Mouse (Mus musculus): ENCODE data around the gene Zfpm1. TPM values are rescaled to one million over a fixed set of nuclear protein-coding genes. Genes with fewer than 3 reads are reported as not detected.

Zfpm1 gene
- polyA plus RNA-seq, 1 experiment from 2014 or later, result 1.5 TPM

- Histone ChIP-seq H3K27me3 (replicated peaks) (no peaks in the 10 kb centered on the region), H3K4me1 (0 out of 2 replicates have a peak, but pooled peaks cover 3% of the 10 kb centered on the region), H3K36me3 (replicated peaks) (no peaks in the 10 kb centered on the region), H3K4me2 (no peak overlapping the region), H3K4me3 (no peak overlapping the region), H3K9ac (no peak overlapping the region), H3K9me3 (no peaks in the 10 kb centered on the region), H3K27ac (no peak overlapping the region)
- ATAC-seq (replicated peaks), result no peak
- 40% methylated on average over 9 of the region's 9 CpGs for WGBS
Measured at GRCm38 (mm10) chr8:122260755-122261154, 21.2 kb upstream of the Zfpm1 start.

GRCm38 (mm10) chr8:122262835-122263234 is 19.1 kb upstream of the Zfpm1 start:
- ATAC-seq (replicated peaks), result no peak
- Histone ChIP-seq H3K27ac (no peak overlapping the region), H3K4me1 (0 out of 2 replicates have a peak, but pooled peaks cover 6% of the 10 kb centered on the region), H3K4me3 (no peak overlapping the region), H3K36me3 (replicated peaks) (no peaks in the 10 kb centered on the region), H3K9ac (no peak overlapping the region), H3K9me3 (no peaks in the 10 kb centered on the region), H3K27me3 (replicated peaks) (no peaks in the 10 kb centered on the region), H3K4me2 (no peak overlapping the region)
- WGBS, result 68% methylated on average over 16 of the region's 16 CpGs

GRCm38 (mm10) chr8:122264243-122264642 is 17.7 kb upstream of the Zfpm1 start:
- H3K4me2 ChIP-seq, result no peak overlapping the region
- no peak overlapping the region for H3K4me3 ChIP-seq
- no peaks in the 10 kb centered on the region for H3K9me3 ChIP-seq
- 27% methylated on average over 9 of the region's 9 CpGs for WGBS
- H3K9ac ChIP-seq, result no peak overlapping the region
- peaks cover 13% of the 10 kb centered on the region for H3K4me1 ChIP-seq
- no peaks in the 10 kb centered on the region for H3K27me3 ChIP-seq (replicated peaks)
- H3K36me3 ChIP-seq (replicated peaks), result no peaks in the 10 kb centered on the region
- no peak for ATAC-seq (replicated peaks)
- no peak overlapping the region for H3K27ac ChIP-seq

GRCm38 (mm10) chr8:122265522-122265921 is 16.4 kb upstream of the Zfpm1 start:
- peaks cover 5% of the 10 kb centered on the region; the same call in 1 of the 2 replicates for H3K27me3 ChIP-seq (replicated peaks)
- peaks cover 19% of the 10 kb centered on the region for H3K4me1 ChIP-seq
- H3K27ac ChIP-seq, result no peak overlapping the region
- 88% methylated on average over 8 of the region's 8 CpGs for WGBS
- H3K9me3 ChIP-seq, result no peaks in the 10 kb centered on the region
- no peak overlapping the region for H3K9ac ChIP-seq
- no peak overlapping the region for H3K4me3 ChIP-seq
- ATAC-seq (replicated peaks), result no peak
- no peak overlapping the region for H3K4me2 ChIP-seq
- H3K36me3 ChIP-seq (replicated peaks), result no peaks in the 10 kb centered on the region

- Histone ChIP-seq H3K9ac (no peak overlapping the region), H3K36me3 (replicated peaks) (no peaks in the 10 kb centered on the region), H3K27ac (no peak overlapping the region), H3K4me3 (no peak overlapping the region), H3K4me2 (no peak overlapping the region), H3K9me3 (no peaks in the 10 kb centered on the region), H3K27me3 (replicated peaks) (peaks cover 11% of the 10 kb centered on the region; the same call in 1 of the 2 replicates), H3K4me1 (peaks cover 19% of the 10 kb centered on the region)
- ATAC-seq (replicated peaks), result no peak
- WGBS, result 18% methylated on average over 13 of the region's 13 CpGs
Measured at GRCm38 (mm10) chr8:122266867-122267266, 15.1 kb upstream of the Zfpm1 start.

- peak overlapping the region; percentile 41 for H3K4me3 ChIP-seq
Measured at GRCm38 (mm10) chr8:122268861-122269260, 13.1 kb upstream of the Zfpm1 start.

GRCm38 (mm10) chr8:122269404-122269803 is 12.5 kb upstream of the Zfpm1 start:
- H3K27ac ChIP-seq, result no peak overlapping the region
- peak overlapping the region; percentile 41 for H3K4me3 ChIP-seq
- H3K9me3 ChIP-seq, result no peaks in the 10 kb centered on the region
- peaks cover 22% of the 10 kb centered on the region for H3K4me1 ChIP-seq
- H3K27me3 ChIP-seq (replicated peaks), result peaks cover 11% of the 10 kb centered on the region; the same call in 1 of the 2 replicates
- H3K9ac ChIP-seq, result peak overlapping the region; percentile 35
- peak; percentile 59 for ATAC-seq (replicated peaks)
- H3K36me3 ChIP-seq (replicated peaks), result no peaks in the 10 kb centered on the region
- WGBS, result 8% methylated on average over 21 of the region's 21 CpGs
- peak overlapping the region; percentile 68 for H3K4me2 ChIP-seq

More at GRCm38 (mm10) chr8:122268861-122269260, 13.1 kb upstream of the Zfpm1 start:
- peak overlapping the region; percentile 68 for H3K4me2 ChIP-seq
- peaks cover 24% of the 10 kb centered on the region for H3K4me1 ChIP-seq
- ATAC-seq (replicated peaks), result no peak
- H3K9me3 ChIP-seq, result no peaks in the 10 kb centered on the region
- WGBS, result 55% methylated on average over 24 of the region's 24 CpGs
- no peaks in the 10 kb centered on the region for H3K36me3 ChIP-seq (replicated peaks)
- H3K27ac ChIP-seq, result no peak overlapping the region
- H3K27me3 ChIP-seq (replicated peaks), result peaks cover 11% of the 10 kb centered on the region; the same call in 1 of the 2 replicates
- peak overlapping the region; percentile 35 for H3K9ac ChIP-seq

- Histone ChIP-seq H3K27me3 (replicated peaks) (peaks cover 11% of the 10 kb centered on the region; the same call in 1 of the 2 replicates), H3K9me3 (no peaks in the 10 kb centered on the region), H3K4me3 (no peak overlapping the region), H3K36me3 (replicated peaks) (no peaks in the 10 kb centered on the region), H3K27ac (no peak overlapping the region), H3K4me1 (peaks cover 22% of the 10 kb centered on the region), H3K9ac (no peak overlapping the region), H3K4me2 (no peak overlapping the region)
- WGBS, result 77% methylated on average over 7 of the region's 7 CpGs
- ATAC-seq (replicated peaks), result no peak
Measured at GRCm38 (mm10) chr8:122270555-122270954, 11.4 kb upstream of the Zfpm1 start.

GRCm38 (mm10) chr8:122273152-122273551 is 8.8 kb upstream of the Zfpm1 start:
- WGBS, result 8% methylated on average over 5 of the region's 5 CpGs
- Histone ChIP-seq H3K4me3 (no peak overlapping the region), H3K9me3 (no peaks in the 10 kb centered on the region), H3K27me3 (replicated peaks) (peaks cover 11% of the 10 kb centered on the region; the same call in 1 of the 2 replicates), H3K4me1 (peaks cover 18% of the 10 kb centered on the region), H3K27ac (no peak overlapping the region), H3K4me2 (no peak overlapping the region), H3K36me3 (replicated peaks) (no peaks in the 10 kb centered on the region), H3K9ac (no peak overlapping the region)
- peak; percentile 48 for ATAC-seq (replicated peaks)

- peaks cover 11% of the 10 kb centered on the region; the same call in 1 of the 2 replicates for H3K27me3 ChIP-seq (replicated peaks)
- no peak overlapping the region for H3K27ac ChIP-seq
- H3K4me1 ChIP-seq, result peaks cover 16% of the 10 kb centered on the region
- H3K9me3 ChIP-seq, result no peaks in the 10 kb centered on the region
- no peak overlapping the region for H3K4me2 ChIP-seq
- H3K4me3 ChIP-seq, result no peak overlapping the region
- ATAC-seq (replicated peaks), result no peak
- H3K9ac ChIP-seq, result no peak overlapping the region
- WGBS, result 44% methylated on average over 7 of the region's 7 CpGs
- H3K36me3 ChIP-seq (replicated peaks), result no peaks in the 10 kb centered on the region
Measured at GRCm38 (mm10) chr8:122273826-122274225, 8.1 kb upstream of the Zfpm1 start.

- WGBS, result 84% methylated on average over 11 of the region's 11 CpGs
- Histone ChIP-seq H3K27me3 (replicated peaks) (peaks cover 11% of the 10 kb centered on the region; the same call in 1 of the 2 replicates), H3K4me3 (no peak overlapping the region), H3K9me3 (no peaks in the 10 kb centered on the region), H3K4me1 (peaks cover 6% of the 10 kb centered on the region), H3K4me2 (no peak overlapping the region), H3K36me3 (replicated peaks) (no peaks in the 10 kb centered on the region), H3K27ac (no peak overlapping the region), H3K9ac (no peak overlapping the region)
- no peak for ATAC-seq (replicated peaks)
Measured at GRCm38 (mm10) chr8:122274651-122275391, 7.1 kb upstream of the Zfpm1 start.

GRCm38 (mm10) chr8:122276308-122276707 is 5.6 kb upstream of the Zfpm1 start:
- peaks cover 5% of the 10 kb centered on the region for H3K4me1 ChIP-seq
- no peaks in the 10 kb centered on the region for H3K27me3 ChIP-seq (replicated peaks)
- no peak overlapping the region for H3K27ac ChIP-seq
- H3K9me3 ChIP-seq, result no peaks in the 10 kb centered on the region
- H3K36me3 ChIP-seq (replicated peaks), result no peaks in the 10 kb centered on the region
- no peak overlapping the region for H3K4me2 ChIP-seq
- 91% methylated on average over 5 of the region's 5 CpGs for WGBS
- H3K4me3 ChIP-seq, result no peak overlapping the region
- H3K9ac ChIP-seq, result no peak overlapping the region
- no peak for ATAC-seq (replicated peaks)

Data from midbrain, embryonic 15.5 days (tissue).